ENCODE assay signal across 12 mouse cellular contexts in genomic region chr4:134700911-134701310, GRCm38 (mm10). TPM values are rescaled to one million over a fixed set of nuclear protein-coding genes. Genes with fewer than 3 reads are reported as not detected.
DNase-seq lines count a peak whose midpoint lies in the region; ATAC-seq and TF ChIP-seq lines count a peak whose summit lies in the region.
"Had no signal": no experiment of that assay in that cellular context is flagged by ENCODE, and none has a peak within 500 bp of the region (broad histone marks: within the 10 kb centered on the region; RNA-seq: fewer than 3 reads in every experiment).

No protein-coding gene starts in this region.

- peaks cover 8% of the 10 kb centered on the region; the same call in 1 of the 2 replicates for H3K27me3 ChIP-seq in forebrain, postnatal 0 days (ENCODE audit: insufficient read depth, low read length)
- peaks cover 17% of the 10 kb centered on the region for H3K27me3 ChIP-seq in forebrain, embryonic 11.5 days (ENCODE audit: control insufficient read depth, insufficient read depth, low read length)
- H3K27me3 ChIP-seq in kidney, embryonic 16.5 days (ENCODE audit: insufficient read depth, low read length): no peaks in the 10 kb centered on the region
- H3K27me3 ChIP-seq in embryonic facial prominence, embryonic 14.5 days (replicated peaks; ENCODE audit: control insufficient read depth, insufficient read depth, low read length): peaks cover 25% of the 10 kb centered on the region
- H3K27me3 ChIP-seq in midbrain, postnatal 0 days (ENCODE audit: insufficient read depth, low read length): no peaks in the 10 kb centered on the region

- TF ChIP-seq CTCF in forebrain, postnatal 0 days (IDR thresholded peaks at IDR 0.05; ENCODE audit: low read depth): no peak
- no peak for TF ChIP-seq CTCF in midbrain, postnatal 0 days (IDR thresholded peaks at IDR 0.05)

- H3K4me1 ChIP-seq in forebrain, postnatal 0 days (ENCODE audit: insufficient read depth): peaks cover 12% of the 10 kb centered on the region; the same call in 1 of the 2 replicates
- peaks cover 12% of the 10 kb centered on the region; the same call in 1 of the 2 replicates for H3K4me1 ChIP-seq in forebrain, embryonic 11.5 days (replicated peaks; ENCODE audit: control insufficient read depth, insufficient read depth, low read length)
- H3K4me1 ChIP-seq in kidney, embryonic 16.5 days (ENCODE audit: insufficient read depth, low read length): peaks cover 22% of the 10 kb centered on the region
- peaks cover 11% of the 10 kb centered on the region; the same call in 1 of the 2 replicates for H3K4me1 ChIP-seq in embryonic facial prominence, embryonic 14.5 days (ENCODE audit: control insufficient read depth, insufficient read depth, low read length)
- H3K4me1 ChIP-seq in midbrain, postnatal 0 days (ENCODE audit: insufficient read depth, low read length): peaks cover 16% of the 10 kb centered on the region

- H3K9ac ChIP-seq in forebrain, postnatal 0 days: no peak overlapping the region
- H3K9ac ChIP-seq in forebrain, embryonic 11.5 days (ENCODE audit: low read length): no peak overlapping the region
- no peak overlapping the region for H3K9ac ChIP-seq in kidney, embryonic 16.5 days (replicated peaks; ENCODE audit: low read length)
- no peak overlapping the region for H3K9ac ChIP-seq in embryonic facial prominence, embryonic 14.5 days (ENCODE audit: low read depth, low read length)
- H3K9ac ChIP-seq in midbrain, postnatal 0 days (replicated peaks; ENCODE audit: low read length, poor library complexity, severe bottlenecking): no peak overlapping the region
- H3K9ac ChIP-seq: forebrain, embryonic 13.5 days had no signal

- no peak for ATAC-seq in forebrain, postnatal 0 days
- ATAC-seq in forebrain, embryonic 11.5 days (replicated peaks; ENCODE audit: low FRiP score): no peak
- no peak for ATAC-seq in kidney, embryonic 16.5 days (ENCODE audit: low FRiP score, low TSS enrichment)
- no peak for ATAC-seq in embryonic facial prominence, embryonic 14.5 days (ENCODE audit: low read depth)
- ATAC-seq in midbrain, postnatal 0 days (ENCODE audit: low FRiP score): no peak
- ATAC-seq: forebrain, embryonic 13.5 days had no signal

- H3K27ac ChIP-seq in forebrain, postnatal 0 days (ENCODE audit: low read depth, low read length): no peak overlapping the region
- no peak overlapping the region for H3K27ac ChIP-seq in forebrain, embryonic 11.5 days (ENCODE audit: low read depth, low read length)
- H3K27ac ChIP-seq in kidney, embryonic 16.5 days (ENCODE audit: low read length): no peak overlapping the region
- no peak overlapping the region for H3K27ac ChIP-seq in embryonic facial prominence, embryonic 14.5 days (replicated peaks; ENCODE audit: low read depth, low read length)
- H3K27ac ChIP-seq in midbrain, postnatal 0 days (ENCODE audit: low read depth, low read length): no peak overlapping the region
- H3K27ac ChIP-seq: forebrain, embryonic 13.5 days; kidney, postnatal 0 days had no signal

- peak overlapping the region; percentile 97; the same call in 1 of the 2 replicates for H3K4me2 ChIP-seq in forebrain, postnatal 0 days (ENCODE audit: low read depth)
- H3K4me2 ChIP-seq in forebrain, embryonic 11.5 days (ENCODE audit: low read depth, low read length, severe bottlenecking): no peak overlapping the region
- H3K4me2 ChIP-seq in kidney, embryonic 16.5 days (replicated peaks; ENCODE audit: low read depth, low read length): 0 out of 2 replicates have a peak overlapping the region, but pooled peaks have one; percentile 99
- 0 out of 2 replicates have a peak overlapping the region, but pooled peaks have one; percentile 100 for H3K4me2 ChIP-seq in embryonic facial prominence, embryonic 14.5 days (ENCODE audit: low read depth, low read length)
- peak overlapping the region; percentile 99 for H3K4me2 ChIP-seq in midbrain, postnatal 0 days (ENCODE audit: low read depth, low read length, poor library complexity, severe bottlenecking)

- WGBS in forebrain, postnatal 0 days: 94% methylated on average over 2 of the region's 2 CpGs
- WGBS in forebrain, embryonic 11.5 days: 88% methylated on average over 2 of the region's 2 CpGs
- WGBS in kidney, embryonic 16.5 days: 89% methylated on average over 2 of the region's 2 CpGs
- 94% methylated on average over 2 of the region's 2 CpGs for WGBS in embryonic facial prominence, embryonic 14.5 days
- 86% methylated on average over 2 of the region's 2 CpGs for WGBS in midbrain, postnatal 0 days

- DNase-seq in forebrain, postnatal 0 days: no peak
- no peak for DNase-seq in forebrain, embryonic 11.5 days (ENCODE audit: low spot score)
- no peak for DNase-seq in kidney, adult 9 months
- no peak for DNase-seq in embryonic facial prominence, embryonic 14.5 days (ENCODE audit: low spot score)
- DNase-seq in midbrain, postnatal 0 days (ENCODE audit: low spot score): no peak
- no peak for DNase-seq in right cerebral cortex, postnatal 25 days
- DNase-seq: adrenal gland, postnatal 36 days; right cerebral cortex, postnatal 14 days had no signal

- no peak overlapping the region for H3K4me3 ChIP-seq in forebrain, postnatal 0 days (ENCODE audit: low read depth, low read length)
- no peak overlapping the region for H3K4me3 ChIP-seq in forebrain, embryonic 11.5 days (ENCODE audit: low read depth, low read length)
- H3K4me3 ChIP-seq in kidney, embryonic 16.5 days (ENCODE audit: low read length): no peak overlapping the region
- no peak overlapping the region for H3K4me3 ChIP-seq in embryonic facial prominence, embryonic 14.5 days (ENCODE audit: low read depth, low read length)
- no peak overlapping the region for H3K4me3 ChIP-seq in midbrain, postnatal 0 days (ENCODE audit: low read depth, low read length)

- no peaks in the 10 kb centered on the region for H3K9me3 ChIP-seq in forebrain, postnatal 0 days (ENCODE audit: low read length)
- H3K9me3 ChIP-seq in forebrain, embryonic 11.5 days (ENCODE audit: control insufficient read depth, low read length): no peaks in the 10 kb centered on the region
- H3K9me3 ChIP-seq in kidney, embryonic 16.5 days (ENCODE audit: low read length): no peaks in the 10 kb centered on the region
- H3K9me3 ChIP-seq in embryonic facial prominence, embryonic 14.5 days (ENCODE audit: control insufficient read depth, low read length): no peaks in the 10 kb centered on the region
- H3K9me3 ChIP-seq in midbrain, postnatal 0 days (ENCODE audit: low read length): no peaks in the 10 kb centered on the region
- H3K9me3 ChIP-seq: forebrain, embryonic 13.5 days had no signal

- no peaks in the 10 kb centered on the region for H3K36me3 ChIP-seq in forebrain, postnatal 0 days (ENCODE audit: insufficient read depth)
- H3K36me3 ChIP-seq in forebrain, embryonic 11.5 days (ENCODE audit: control insufficient read depth, insufficient read depth, low read length): no peaks in the 10 kb centered on the region
- no peaks in the 10 kb centered on the region for H3K36me3 ChIP-seq in kidney, embryonic 16.5 days (ENCODE audit: insufficient read depth, low read length)
- H3K36me3 ChIP-seq in embryonic facial prominence, embryonic 14.5 days (ENCODE audit: control insufficient read depth, insufficient read depth, low read length): no peaks in the 10 kb centered on the region
- no peaks in the 10 kb centered on the region for H3K36me3 ChIP-seq in midbrain, postnatal 0 days (ENCODE audit: insufficient read depth, low read length)
- H3K36me3 ChIP-seq: G1E had no signal

RNA-seq across cellular contexts. Expression of gene Man1c1, which starts 3.2 kb away (rescaled TPM):
- total RNA-seq in forebrain, postnatal 0 days (2014; rRNA removed): 8.3 and 9.9 TPM in 2 replicates
- 1.7 and 2.4 TPM in 2 replicates for polyA plus RNA-seq in forebrain, postnatal 0 days (2015; fragmentation: Nextera tagmentation; extraction: Ambion mirVana)
- polyA plus RNA-seq in forebrain, embryonic 11.5 days (2014; fragmentation: Nextera tagmentation; extraction: Ambion mirVana): 5.2 and 5.3 TPM in 2 replicates
- polyA plus RNA-seq in kidney, embryonic 16.5 days (2015; fragmentation: Nextera tagmentation; extraction: Ambion mirVana): 3.5 and 3.7 TPM in 2 replicates
- 5.1 and 6.5 TPM in 2 replicates for polyA plus RNA-seq in embryonic facial prominence, embryonic 14.5 days (2014; fragmentation: Nextera tagmentation; extraction: Ambion mirVana)
- 17.1 and 28.7 TPM in 2 replicates for total RNA-seq in midbrain, postnatal 0 days (2014; rRNA removed)
- polyA plus RNA-seq in midbrain, postnatal 0 days (2015; fragmentation: Nextera tagmentation; extraction: Ambion mirVana): 2.7 and 3.4 TPM in 2 replicates
- polyA plus RNA-seq: G1E had no signal
